Mouse (Mus musculus): ENCODE results near the gene Adamts7.
A peak's percentile ranks its signal among the peaks of the same experiment; 100 is the strongest.

The Adamts7 gene

DNA sequence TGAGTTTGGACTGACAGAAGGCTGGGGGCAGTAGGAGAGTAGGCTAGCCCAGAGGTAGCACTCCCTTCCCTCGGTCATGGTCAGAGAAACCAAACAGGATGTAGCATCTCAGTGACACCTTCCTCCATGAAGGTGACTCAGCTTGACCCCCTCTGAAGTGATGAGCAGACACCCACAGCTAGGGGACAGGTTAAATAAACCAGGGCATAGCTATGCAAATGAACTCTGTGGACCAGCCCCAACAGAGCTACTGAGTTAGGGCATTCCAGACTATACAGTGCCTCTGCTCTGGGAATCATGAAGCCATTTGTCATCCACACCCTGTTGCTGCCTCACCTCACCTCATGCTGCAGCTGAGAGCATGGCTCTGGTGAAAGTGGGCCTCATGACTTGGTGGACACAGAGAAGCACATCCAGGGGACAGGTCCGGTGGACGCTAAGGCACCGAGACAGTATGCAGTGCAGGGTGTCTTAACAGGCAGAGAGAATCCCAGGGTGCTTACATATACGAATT, 71.1 kb downstream of the Adamts7 start:
- no peak for DNase-seq (ENCODE audit: low read depth in 1 of 2, low spot score in 2 of 2)

DNA sequence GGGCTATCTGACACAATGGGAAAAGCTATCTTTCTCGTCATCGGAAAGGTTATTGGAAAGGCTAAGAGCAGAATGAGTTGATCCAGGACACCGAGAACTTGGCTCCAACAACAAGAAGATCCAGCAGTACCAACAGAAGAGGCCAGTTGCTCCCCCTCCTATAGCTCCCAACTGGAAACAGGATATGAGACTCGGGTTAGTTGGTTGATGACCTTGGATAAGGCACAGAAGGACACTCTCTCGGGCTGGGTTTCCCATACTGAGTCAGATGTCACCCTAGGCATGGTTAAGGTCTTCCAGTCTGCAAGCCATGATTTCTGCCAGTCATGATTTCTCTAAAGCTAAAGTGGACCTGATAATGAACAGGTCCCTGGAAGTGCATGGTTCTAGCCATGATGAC, 71.9 kb downstream of the Adamts7 start:
- DNase-seq (ENCODE audit: low read depth in 1 of 2, low spot score in 2 of 2): no peak

DNA sequence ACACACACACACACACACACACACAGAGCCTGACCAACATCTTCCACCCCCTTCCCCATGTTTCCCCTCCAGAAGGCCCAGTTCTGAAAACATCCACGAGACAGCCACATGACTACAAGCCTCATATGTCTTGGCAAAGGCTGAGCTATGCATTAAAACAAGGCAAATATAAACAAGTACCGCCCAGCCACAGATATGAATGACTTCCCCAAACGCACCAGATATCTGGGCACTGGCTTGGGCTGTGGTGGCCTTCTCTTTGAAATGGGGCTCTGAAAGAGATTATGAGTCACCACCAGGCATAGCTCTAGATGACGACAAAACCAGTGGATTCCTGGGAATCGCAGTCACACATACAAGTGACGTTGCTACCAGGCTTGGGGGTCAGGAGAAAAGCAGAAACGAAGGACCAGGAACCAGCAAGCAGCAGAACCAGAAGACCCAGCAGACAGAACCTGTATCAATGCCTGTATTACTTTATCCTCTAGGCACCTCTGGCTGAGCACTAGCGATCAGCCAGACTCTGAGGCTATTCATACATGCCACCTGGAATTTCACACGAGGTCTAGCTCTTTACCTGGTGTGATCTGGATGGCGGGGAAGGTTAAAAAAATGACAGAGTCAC, 72.5 kb downstream of the Adamts7 start:
- peak; percentile 49 to 53 for DNase-seq (ENCODE audit: low read depth in 1 of 2, low spot score in 2 of 2)

DNA sequence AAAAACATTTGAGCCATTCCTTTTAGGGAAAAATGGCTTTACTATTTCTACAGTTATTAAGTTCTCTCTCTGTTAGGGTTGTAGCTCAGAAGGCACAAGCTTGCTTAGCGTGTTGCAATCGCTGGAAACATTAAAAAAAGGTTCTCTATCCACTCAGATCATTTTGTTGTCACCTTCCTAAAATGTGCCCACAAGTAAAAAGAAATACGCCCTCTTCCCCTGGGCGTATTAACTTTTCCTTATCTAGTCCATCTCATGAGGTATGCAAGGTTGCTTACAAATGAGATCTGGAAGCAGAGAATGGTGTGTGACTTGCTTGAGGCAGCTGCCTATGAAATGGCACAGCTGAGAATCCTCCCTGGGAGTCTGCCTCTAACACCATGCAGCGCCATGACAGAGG, 73.9 kb downstream of the Adamts7 start:
- DNase-seq (ENCODE audit: low read depth in 1 of 2, low spot score in 2 of 2): no peak

DNA sequence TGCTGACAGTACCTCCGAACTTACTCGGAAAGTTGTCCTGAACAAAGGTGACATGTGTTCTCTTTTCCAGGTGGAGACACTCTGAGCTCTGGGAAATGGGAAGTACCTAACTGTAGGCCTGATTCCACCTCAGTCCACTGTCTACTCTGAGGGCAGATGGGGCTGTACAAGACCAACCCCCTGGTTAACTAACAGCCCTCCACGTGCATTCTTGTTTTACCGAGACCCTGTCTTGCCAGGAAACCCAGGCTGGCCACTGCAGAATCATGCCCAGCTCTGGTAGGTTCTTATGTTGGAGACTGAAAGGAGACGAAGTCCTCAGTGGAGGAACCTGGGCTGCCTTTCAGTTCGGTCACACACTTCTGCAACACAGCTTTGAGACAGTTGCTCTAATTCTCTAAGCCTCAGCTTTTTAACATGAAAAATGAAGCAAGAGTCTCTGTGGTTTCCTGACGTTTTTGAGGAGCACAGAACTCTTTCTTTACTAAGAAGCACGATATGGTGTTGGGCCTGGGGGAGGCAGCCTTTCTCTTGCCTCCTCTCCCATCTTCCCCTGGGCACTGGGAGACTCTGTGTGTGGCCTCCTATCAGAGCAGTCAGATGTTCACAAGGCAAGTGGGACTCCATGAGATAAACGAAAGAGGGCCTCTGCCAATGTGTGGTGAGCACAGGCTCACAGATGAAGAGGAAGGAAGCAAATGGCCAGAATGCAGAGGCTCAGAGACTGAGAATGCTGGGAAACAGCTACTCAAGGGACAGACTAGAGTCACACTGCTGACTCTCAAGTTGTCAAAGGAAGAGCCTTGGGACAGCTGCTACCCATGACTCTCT, 74.6 kb downstream of the Adamts7 start:
- peak in 1 of 2 experiments; percentile 45 for DNase-seq (ENCODE audit: low read depth in 1 of 2, low spot score in 2 of 2)

DNA sequence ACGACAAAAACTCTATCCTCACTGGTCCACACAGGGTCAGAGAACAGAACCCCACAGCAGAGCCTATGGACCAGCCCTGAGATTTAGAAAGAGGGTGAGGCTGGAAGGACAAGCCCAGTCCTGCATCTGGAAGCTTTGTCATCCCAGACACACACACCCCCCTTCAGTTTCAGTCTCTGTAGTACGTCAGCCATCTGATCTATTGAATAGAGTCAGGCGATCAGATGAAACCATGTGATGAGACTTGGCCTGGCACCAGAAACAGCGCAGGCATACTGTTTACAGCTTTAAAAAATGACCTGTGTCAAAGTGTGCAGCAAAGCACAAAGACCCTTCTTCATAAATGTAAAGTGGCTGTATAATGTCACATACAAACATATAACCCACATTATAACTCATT, 77.7 kb downstream of the Adamts7 start:
- DNase-seq (ENCODE audit: low read depth in 1 of 2, low spot score in 2 of 2): no peak

DNA sequence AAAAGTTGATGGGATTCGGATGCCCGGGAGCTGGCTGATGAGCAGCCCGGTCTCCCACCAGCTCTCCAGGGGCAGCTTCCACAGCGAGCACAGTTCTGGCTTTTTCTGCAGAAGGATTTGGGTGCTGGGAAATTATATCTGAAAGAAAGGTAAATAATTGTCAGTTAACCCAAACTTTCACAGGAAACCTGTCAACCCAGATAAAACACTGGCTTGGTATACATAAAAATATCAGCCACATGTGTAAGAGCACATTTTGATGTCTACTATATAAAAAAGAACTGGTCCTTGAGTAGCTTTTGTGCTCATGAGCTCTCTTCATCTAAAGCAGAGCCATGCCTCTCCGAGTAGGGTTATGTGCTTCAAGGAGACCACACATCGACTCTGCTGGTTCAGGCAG, 78.2 kb downstream of the Adamts7 start:
- DNase-seq (ENCODE audit: low read depth in 1 of 2, low spot score in 2 of 2): no peak

DNA sequence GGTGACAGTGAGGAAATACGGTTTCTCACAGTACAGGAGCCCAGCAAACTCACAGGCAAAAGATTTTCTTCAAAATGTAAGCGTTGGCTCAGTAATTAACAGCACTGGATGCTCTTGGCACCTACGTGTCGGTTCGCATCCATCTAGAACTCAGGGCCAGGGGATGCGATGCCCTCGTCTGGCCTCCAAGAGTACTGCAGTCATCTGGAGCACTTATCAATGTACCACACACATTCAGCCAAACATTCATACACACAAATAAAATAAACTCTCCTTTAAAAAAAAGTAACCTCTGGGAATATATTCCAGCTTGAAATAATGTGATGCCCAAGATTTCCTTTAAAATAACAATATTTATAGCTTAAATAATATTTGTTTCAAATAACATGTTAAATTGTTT, 78.7 kb downstream of the Adamts7 start:
- no peak for DNase-seq (ENCODE audit: low read depth in 1 of 2, low spot score in 2 of 2)

DNA sequence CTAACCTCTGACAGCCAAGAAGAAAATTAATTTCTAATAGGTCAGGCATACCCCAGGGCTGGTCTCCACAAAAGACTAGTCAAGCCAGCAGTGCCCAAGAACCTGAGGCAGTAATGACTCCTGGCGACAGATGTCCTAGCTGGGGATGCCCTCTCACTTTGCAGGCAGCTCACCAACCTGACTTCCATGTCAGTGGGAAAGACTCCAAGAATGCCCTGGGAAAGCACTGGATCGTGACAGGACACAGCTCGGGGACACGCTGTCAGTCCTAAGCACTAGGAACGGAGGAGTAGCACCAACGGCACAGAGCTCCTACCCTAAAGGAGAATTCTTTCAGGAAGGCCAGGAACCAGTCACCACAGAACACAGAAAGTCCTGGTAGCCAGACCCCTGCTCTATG, 79.4 kb downstream of the Adamts7 start:
- DNase-seq (ENCODE audit: low read depth in 1 of 2, low spot score in 2 of 2): no peak

DNA sequence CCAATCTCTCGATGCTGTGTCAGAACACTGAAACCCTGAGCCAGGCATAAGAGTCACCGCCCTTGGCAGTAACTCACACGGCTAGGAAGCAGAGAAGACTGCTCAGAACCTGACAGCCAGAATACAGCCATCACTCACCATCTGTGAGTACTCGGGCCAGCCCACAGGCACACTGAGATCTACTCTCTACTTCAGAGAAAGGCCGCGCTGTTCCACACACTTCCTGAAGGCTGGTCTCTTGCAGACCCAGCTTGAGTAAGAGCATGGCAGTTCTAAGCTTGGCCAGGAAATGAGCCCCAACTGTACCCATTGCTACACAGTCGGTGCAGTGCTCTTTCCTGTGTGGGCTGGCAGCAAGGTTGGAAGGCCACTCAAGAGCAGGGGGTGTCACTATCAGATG, 80.0 kb downstream of the Adamts7 start:
- no peak for DNase-seq (ENCODE audit: low read depth in 1 of 2, low spot score in 2 of 2)

DNA sequence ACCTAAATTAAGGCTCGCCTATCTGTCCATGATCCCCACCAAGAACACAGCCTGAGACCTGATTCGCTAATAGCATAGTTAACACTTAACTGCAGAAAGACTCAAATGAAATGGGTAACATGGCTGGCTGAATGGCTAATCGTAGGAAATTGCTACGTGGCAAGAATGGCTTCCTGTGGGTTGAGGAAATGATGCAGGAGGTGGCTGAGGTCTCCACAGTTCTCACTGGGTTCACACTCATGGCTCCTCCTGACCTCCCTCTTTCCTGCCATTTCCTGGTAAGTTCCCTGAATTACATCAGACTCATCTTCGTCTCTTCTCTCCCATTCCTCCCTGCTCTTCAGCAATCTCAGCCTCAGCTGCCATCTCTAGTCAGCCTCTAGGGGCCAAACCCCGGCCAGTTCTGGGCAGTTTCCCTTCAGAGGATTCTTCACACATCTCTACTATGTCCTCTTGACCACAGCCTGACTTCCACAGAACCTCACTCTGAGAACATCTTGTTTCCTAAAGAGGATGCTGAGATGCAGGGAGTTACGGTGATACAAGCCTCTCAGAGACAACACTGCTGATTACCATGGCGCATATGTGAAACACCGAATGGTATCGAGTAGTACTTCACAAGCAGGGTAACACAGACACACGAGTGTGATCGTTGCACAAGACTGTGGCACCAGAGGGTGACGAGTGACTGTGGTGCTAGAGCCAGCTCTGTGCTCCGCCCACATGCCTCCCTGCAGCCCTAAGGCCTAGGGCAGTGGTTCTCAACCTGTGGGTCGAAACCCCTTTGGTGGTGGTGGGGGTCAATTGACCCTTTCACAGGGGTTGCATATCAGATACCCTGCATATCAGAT, 81.7 kb downstream of the Adamts7 start:
- no peak for DNase-seq (ENCODE audit: low read depth in 1 of 2, low spot score in 2 of 2)

DNA sequence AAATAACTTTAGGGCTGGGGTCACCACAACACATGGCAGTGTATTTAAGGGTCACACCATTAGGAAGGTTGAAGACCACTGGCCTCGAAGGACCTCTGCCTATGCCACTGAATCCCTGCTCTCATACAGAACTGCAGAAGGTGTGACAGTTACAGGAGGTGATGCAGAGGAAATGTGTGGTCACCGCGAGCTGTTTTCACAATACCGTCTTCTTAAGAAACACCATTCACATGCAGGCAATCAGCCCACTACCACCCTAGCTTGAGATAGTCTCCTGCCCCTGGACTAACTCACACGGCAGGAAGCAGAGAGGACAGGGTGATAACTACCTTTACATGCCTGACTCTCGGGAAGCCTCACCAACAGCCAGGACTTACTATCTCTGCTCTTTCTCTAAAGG, 82.3 kb downstream of the Adamts7 start:
- no peak for DNase-seq (ENCODE audit: low read depth in 1 of 2, low spot score in 2 of 2)

DNA sequence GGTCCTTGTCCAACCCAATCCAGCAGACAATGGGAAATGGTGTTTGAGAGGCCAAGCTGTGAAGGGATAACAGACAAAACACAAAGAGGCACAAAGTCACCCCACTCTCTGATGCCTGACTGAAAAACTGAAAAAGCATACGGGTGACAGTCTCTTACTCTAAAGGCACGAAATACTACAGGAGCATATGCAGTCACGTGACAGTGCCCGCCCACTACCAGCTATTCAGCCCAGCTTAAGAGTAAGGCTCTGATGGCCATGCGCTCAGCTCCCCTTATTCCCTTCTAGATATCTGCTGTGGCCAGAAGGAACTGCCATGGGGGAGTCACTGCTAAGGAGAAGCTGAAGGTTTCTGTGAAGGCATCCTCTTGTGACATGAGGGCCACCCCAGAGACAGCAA, 82.9 kb downstream of the Adamts7 start:
- no peak for DNase-seq (ENCODE audit: low read depth in 1 of 2, low spot score in 2 of 2)

DNA sequence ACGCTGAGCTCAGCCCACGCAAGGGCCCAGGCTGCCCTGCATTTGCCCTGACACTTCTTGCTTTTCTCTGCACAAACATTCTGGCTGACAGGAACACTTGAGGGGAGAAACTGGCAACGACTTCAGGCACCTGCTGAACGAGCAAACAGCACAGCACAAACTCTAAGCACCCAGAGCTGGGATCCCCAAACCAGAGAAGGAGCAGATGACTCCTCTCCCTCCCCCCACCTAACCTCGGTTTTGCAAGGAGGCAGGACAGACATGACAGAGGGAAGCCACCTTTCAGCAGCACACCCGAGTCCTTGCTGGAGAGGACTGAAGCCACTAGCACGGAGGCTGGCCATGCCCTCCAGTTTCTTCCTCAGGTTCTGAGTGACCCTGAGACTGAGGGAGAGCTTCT, 84.4 kb downstream of the Adamts7 start:
- DNase-seq (ENCODE audit: low read depth in 1 of 2, low spot score in 2 of 2): no peak

DNA sequence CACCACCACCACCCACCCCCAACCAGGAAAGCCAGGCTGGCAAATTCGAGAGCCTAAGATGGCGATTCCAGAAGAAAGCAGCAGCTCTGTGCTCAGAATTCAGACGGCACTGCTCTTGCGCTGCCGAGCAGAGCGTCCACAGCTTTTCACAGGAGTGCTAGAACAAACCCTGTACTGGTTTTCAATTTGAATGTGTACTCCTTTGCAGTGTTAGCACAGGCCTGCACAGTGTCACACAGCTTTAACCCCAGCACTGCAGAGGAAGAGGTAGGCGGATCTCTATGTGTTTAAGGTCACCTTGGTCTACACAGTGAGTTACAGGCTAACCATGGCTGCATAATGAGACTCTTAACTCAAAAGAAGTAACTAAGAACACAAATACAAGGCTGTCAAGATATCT, 85.5 kb downstream of the Adamts7 start:
- DNase-seq (ENCODE audit: low read depth in 1 of 2, low spot score in 2 of 2): no peak

DNA sequence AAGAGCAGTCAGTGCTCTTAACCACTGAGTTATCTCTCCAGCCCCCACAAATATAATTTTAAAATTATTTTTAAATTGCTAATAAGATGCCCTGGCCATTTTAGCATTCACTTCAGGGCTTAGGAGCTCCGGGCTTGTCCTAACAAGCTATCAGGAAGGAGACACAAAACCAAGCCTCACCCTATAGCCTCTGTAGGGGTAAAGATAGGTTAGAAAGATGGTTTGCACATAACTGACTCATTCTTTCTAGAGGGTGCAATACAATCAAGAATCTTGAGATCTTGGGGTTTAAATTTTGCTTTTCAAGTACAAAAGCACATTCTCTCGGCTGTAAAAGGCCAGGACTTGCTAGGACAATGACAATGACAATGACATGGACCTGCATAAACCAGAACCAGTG, 86.2 kb downstream of the Adamts7 start:
- DNase-seq (ENCODE audit: low read depth in 1 of 2, low spot score in 2 of 2): no peak

DNA sequence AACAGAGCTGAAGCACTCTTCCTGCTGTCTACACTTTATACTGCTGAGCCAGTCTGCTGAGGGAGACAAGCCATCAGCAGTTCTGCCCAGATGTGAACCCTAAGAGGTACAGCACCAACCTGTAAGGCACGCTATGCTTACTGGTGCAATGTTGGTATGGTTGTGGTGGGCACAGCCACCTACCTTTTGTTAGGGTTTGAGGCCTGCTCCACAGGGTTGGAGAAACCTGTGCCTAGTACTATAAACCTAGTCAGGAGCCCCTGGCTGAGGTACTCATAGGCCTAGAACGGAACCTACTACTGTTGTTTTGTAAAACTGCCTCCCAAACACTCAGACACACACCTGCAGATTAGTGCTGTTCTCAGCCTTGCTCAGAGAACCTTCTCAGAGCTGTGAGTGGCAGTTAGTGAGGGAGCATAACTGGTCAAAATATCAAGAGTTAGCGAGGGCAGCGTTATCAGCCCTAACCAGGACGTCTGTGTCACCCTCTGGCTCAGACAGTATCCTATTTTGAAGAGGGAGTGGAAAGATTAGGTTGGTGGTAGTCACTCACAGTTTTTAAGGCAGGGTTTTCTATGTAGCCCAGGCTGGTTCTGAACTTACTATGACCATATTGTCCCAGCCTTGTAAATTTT, 87.4 kb downstream of the Adamts7 start:
- DNase-seq (ENCODE audit: low read depth in 1 of 2, low spot score in 2 of 2): no peak

DNA sequence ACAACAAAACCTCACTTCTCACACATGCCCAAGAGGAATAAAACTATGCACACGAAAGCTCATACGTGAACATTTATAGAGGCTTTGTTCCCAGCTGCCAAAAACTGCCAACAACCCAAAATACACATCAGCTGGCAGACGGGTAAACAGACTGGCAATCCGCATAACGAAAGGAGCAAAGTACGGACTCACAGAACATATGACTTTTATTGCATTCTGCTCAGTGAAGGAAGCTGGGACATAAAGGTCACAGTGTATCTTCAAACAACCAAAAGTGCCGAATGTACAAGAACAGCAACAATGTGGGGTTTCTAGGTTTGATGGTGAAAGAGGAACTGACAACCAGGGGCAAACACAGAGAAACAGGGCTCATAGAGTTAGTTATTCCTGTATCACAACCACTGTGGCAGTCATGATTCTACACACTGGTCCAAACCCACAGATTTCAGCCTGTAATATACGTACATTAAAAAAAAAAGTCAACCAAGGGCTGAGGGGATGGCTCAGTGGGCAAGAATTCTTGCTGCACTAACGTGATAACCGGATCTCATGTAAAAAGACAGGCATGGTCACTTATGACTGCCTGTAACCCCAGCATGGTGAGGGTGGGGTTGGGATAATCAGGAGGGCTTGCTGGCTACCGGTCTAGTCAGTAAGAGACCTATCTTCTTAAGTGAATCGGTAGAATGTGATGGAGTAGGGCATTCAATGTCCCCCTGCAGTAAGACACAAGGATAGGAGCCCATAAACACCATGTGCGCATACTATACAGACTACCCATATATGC, 88.3 kb downstream of the Adamts7 start:
- no peak for DNase-seq (ENCODE audit: low read depth in 1 of 2, low spot score in 2 of 2)

DNA sequence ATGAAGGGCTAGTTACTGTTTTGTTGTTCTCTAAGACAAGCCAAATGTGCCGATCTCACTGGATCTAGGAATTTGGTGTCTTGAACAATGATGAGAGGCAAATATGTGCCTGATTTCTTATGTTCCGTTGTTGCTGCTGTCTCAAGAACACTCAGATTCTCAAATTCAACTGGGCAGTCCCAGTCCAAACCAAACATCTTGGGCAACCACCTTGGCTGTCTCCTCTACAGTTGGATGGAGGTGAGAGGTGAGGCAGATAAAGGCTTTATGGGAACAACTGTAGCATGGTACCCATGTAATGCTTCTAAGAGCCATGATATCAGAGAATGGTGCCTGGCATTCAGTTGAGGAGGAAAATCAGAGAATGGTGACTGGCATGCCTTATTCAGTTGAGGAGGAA, 90.3 kb downstream of the Adamts7 start:
- no peak for DNase-seq (ENCODE audit: low read depth in 1 of 2, low spot score in 2 of 2)

DNA sequence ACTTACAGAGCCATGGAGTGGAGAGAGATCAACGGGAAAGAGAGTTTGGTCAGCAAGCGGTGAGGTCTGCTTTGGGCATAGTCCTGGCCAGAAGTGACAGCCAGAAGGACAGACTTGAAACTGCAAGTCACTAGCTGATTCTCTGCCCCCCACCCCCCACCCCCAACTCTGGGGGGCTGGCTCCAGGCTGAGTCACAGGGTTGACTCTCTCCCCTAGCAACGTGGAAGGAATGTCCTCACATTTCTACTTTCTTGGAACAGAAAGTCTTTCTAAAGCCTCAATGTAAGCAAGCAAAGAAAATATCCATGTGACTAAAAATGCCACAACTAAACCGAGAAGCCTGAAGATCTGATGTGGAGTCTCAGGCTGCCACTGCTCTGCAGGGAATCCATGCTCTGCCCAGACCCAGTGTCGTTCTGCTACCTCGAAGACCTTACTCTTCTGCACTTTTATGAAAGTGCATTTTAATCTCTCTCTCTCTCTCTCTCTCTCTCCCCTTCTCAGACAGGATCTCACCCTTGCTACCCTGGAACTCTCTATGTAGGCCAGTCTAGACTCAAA, 93.1 kb downstream of the Adamts7 start:
- DNase-seq (ENCODE audit: low read depth in 1 of 2, low spot score in 2 of 2): no peak
